Mouse (Mus musculus) hindbrain, postnatal 0 days (tissue): ENCODE measurements around the gene Rims3. TPM values are rescaled to one million over a fixed set of nuclear protein-coding genes. Genes with fewer than 3 reads are reported as not detected.

ENCODE experiments used
- ATAC-seq: fragments of 200-750 bp; cut with Nextera tagmentation; 2 replicates; pipeline ENCODE4 v1.8.0; 2017; ENCODE audit warnings: mild to moderate bottlenecking, moderate TSS enrichment, moderate library complexity
- DNase-seq: peaks from one replicate; pipeline ENCODE4 v3.0.0-alpha.2; 2015; ENCODE audit warnings: low spot score
- H3K27ac ChIP-seq: fragments of 300-500 bp; sonication (generic); 2 replicates; pipeline ENCODE4 v1.5.1; 2014; ENCODE audit warnings: mild to moderate bottlenecking
- H3K27me3 ChIP-seq: fragments of 300-500 bp; sonication (generic); 2 replicates; pipeline ENCODE4 v1.6.1; 2014; ENCODE audit warnings: low read length, mixed read lengths; ENCODE audit not compliant: insufficient read depth
- H3K36me3 ChIP-seq: fragments of 300-500 bp; sonication (generic); 2 replicates; pipeline ENCODE4 v1.6.1; 2014; ENCODE audit warnings: low read length, mixed read lengths; ENCODE audit not compliant: insufficient read depth
- H3K4me1 ChIP-seq: fragments of 300-500 bp; sonication (generic); 2 replicates; pipeline ENCODE4 v1.6.1; 2014; ENCODE audit warnings: antibody characterized with exemption, low read length, mixed read lengths; ENCODE audit not compliant: insufficient read depth
- H3K4me2 ChIP-seq: fragments of 300-500 bp; sonication (generic); 2 replicates; pipeline ENCODE4 v1.6.1; 2014; ENCODE audit warnings: low read depth, mild to moderate bottlenecking, low read length, moderate library complexity, mixed read lengths
- H3K4me3 ChIP-seq: fragments of 300-500 bp; sonication (generic); 2 replicates; pipeline ENCODE4 v1.5.1; 2014; ENCODE audit warnings: low read length
- H3K9ac ChIP-seq: fragments of 300-500 bp; sonication (generic); replicated peaks from 2 replicates; pipeline ENCODE4 v1.6.1; 2014; ENCODE audit warnings: mild to moderate bottlenecking, low read length, moderate library complexity, mixed read lengths
- H3K9me3 ChIP-seq: fragments of 300-500 bp; sonication (generic); 2 replicates; pipeline ENCODE4 v1.6.1; 2016; ENCODE audit warnings: low read length, mixed read lengths
- CTCF ChIP-seq: IDR thresholded peaks from 2 replicates; pipeline ENCODE4 v1.5.1; 2016; ENCODE audit warnings: antibody characterized with exemption, control low read depth, low read depth
- WGBS: fragments of 180-500 bp; shearing (Covaris S2); extraction: QIAGEN DNeasy Blood & Tissue Kit; methylation state at CpG from one replicate; pipeline ENCODE4 v1.1.7; 2014; 5-methylcytosine and 5-hydroxymethylcytosine counted together
- polyA plus RNA-seq: library from polyadenylated mRNA; unstranded; fragments of >200 nt; fragmentation: Nextera tagmentation; extraction: Ambion mirVana; gene quantifications from 2 replicates; pipeline ENCODE4 v1.2.1, GENCODE M21; 2015
- total RNA-seq: library from RNA; depleted of rRNA; stranded (reverse); fragments of >200 nt; gene quantifications from 2 replicates; pipeline ENCODE4 v1.2.3, GENCODE M21; 2014

Gene Rims3
- total and polyA plus RNA-seq, 2 experiments from 2014 or later = 22.8 to 109 TPM

DNA sequence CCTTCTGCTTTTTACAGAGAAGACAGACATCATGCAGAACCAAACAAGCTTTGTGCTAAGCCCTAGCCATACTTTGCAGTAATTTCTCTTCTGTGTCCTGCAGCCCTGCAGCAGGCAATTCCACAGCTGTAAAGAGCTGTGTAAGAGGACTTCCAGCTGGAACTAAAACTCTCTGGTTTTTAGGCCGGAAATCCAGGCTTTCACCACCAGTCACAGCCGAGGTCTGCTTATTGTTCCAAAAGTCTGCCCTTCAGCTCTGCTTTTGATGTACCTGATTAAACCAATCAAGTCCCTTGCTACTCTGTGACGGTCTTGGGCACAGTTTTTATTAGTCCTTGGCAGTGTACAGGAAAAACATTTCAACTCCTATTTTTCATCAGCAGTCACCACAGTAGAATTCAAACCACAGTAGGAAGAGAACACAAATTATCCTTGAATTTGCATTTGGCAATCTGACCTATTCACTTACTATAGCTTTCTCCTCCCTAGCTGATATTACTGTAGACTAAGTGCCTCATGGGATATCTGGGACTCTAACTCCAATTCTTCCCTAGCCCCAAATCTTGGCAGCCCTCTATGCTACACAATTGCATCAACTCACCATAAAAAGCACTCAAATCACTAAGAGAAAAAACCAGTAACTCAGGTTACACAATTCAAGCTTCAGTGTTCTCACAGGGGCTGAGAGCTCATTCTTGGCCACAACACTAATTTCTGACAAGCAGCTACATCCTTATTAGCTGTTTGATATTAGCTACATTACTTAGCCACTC, 37.4 kb upstream of the Rims3 start:
- DNase-seq (no peak), ATAC-seq (no peak)
- no peaks in the 10 kb centered on the region for H3K27me3 ChIP-seq
- no peak overlapping the region for H3K9ac ChIP-seq
- no peak overlapping the region for H3K27ac ChIP-seq
- no peak overlapping the region for H3K4me2 ChIP-seq
- no peak overlapping the region for H3K4me3 ChIP-seq
- peaks cover 12% of the 10 kb centered on the region for H3K4me1 ChIP-seq
- H3K9me3 ChIP-seq = no peaks in the 10 kb centered on the region
- no peak for TF ChIP-seq CTCF
- no peaks in the 10 kb centered on the region for H3K36me3 ChIP-seq
- WGBS = 28% methylated on average over 3 of the region's 3 CpGs

DNA sequence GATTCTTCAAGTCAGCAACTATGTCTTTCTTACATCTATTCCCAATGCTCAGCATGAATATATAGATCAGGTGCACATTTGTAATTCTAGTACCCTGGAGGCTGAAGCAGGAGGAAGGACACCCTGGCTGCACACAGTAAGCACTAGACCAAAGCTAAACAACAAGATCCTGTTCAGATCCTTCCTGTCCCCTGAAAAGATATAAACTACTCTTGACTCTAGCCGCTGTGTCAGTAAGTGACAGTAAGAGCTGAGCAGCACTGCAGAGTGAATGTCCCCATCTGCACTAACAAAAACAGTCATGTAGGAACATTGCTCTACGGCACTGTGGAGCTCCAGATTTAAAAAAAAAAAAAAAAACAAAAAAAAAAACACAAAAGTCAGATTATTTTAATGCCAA, 36.7 kb upstream of the Rims3 start:
- Histone ChIP-seq H3K36me3 (no peaks in the 10 kb centered on the region), H3K27me3 (no peaks in the 10 kb centered on the region), H3K4me1 (peaks cover 10% of the 10 kb centered on the region), H3K27ac (no peak overlapping the region), H3K9me3 (no peaks in the 10 kb centered on the region), H3K9ac (no peak overlapping the region), H3K4me2 (no peak overlapping the region), H3K4me3 (no peak overlapping the region)
- 77% methylated on average over 2 of the region's 2 CpGs for WGBS
- TF ChIP-seq CTCF = no peak
- DNase-seq (no peak), ATAC-seq (no peak)

DNA sequence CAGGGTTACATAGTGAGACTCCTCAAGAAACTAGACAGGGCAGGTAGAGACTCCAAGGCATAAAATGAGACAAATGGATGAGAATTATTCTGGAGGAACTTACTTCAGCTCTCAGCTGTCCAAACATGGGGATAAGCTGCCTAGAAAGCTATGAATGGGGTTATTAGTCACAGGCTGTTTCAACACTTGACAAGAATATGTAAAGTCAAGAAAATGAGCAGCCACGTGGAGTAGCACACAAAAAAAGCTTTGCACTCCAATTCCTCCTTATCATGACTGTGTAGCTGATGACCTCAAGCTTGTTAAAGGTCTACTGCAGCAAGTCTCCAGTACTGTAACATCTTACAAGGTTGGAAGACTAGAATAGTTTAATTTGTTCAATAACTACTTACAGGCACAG, 35.3 kb upstream of the Rims3 start:
- H3K4me2 ChIP-seq = no peak overlapping the region
- DNase-seq = no peak
- peaks cover 4% of the 10 kb centered on the region for H3K4me1 ChIP-seq
- H3K4me3 ChIP-seq = no peak overlapping the region
- ATAC-seq = no peak
- WGBS = 63% methylated on average over 1 of the region's 1 CpGs
- TF ChIP-seq CTCF = no peak
- H3K9me3 ChIP-seq = no peaks in the 10 kb centered on the region
- no peaks in the 10 kb centered on the region for H3K27me3 ChIP-seq
- H3K36me3 ChIP-seq = no peaks in the 10 kb centered on the region
- no peak overlapping the region for H3K9ac ChIP-seq
- no peak overlapping the region for H3K27ac ChIP-seq

DNA sequence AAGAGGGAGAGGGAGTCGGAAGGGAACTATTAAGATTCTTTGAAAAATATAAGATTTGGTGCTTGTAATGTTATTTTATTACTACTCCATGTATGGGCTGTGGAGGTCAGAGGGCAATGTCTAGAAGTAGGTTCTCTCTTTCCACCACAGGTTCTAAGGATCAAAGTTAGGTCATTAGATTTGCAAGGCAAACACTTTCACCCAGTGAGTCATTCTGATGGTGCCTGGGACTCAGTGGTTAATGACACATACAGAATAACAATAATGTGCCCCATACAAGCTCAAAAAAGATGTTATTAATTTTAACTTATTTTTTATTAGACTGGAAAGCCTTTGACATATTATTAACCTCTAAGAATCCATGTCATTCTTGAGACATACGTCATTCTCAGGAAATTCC, 34.7 kb upstream of the Rims3 start:
- H3K4me2 ChIP-seq = no peak overlapping the region
- H3K27ac ChIP-seq = no peak overlapping the region
- no peaks in the 10 kb centered on the region for H3K36me3 ChIP-seq
- ATAC-seq (no peak), DNase-seq (no peak)
- no peak overlapping the region for H3K9ac ChIP-seq
- H3K4me1 ChIP-seq = no peaks in the 10 kb centered on the region; the same call in 1 of the 2 replicates
- whole genome bisulfite sequencing = 96% methylated on average over 2 of the region's 2 CpGs
- no peaks in the 10 kb centered on the region for H3K27me3 ChIP-seq
- H3K9me3 ChIP-seq = no peaks in the 10 kb centered on the region
- no peak overlapping the region for H3K4me3 ChIP-seq
- TF ChIP-seq CTCF = no peak

DNA sequence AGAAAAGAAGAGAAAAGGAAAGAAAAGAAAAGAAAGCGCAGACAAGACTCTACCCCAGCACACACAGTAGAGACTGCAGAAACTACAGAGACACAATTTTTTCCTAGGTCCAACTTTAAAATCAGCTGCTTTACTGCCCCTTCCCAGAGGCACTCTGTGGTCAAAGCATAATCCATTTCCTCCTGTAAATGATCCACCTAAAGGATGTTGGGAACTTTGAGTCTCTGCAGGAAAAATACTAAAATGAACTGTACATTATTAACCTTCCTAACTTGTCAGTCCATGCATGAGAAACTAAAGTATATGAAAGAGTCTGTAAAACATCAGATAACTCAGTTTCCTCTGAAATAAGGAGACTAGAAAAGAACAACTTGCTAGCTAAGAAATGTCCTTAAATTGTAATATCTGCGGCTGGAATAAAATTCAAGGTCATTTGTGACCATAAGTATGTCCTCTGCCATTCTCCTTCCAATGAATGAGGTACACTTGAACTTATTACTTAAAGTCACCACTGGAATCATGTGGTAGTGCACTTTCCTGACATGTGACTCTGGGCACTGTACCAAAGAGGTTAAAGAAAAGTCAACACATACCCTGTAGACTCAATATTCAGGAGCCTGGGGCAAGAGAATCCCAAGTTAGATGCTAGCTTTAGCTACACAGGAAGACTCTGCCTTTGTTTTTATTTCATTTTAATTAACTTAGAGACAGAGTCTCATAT, 32.3 kb upstream of the Rims3 start:
- Histone ChIP-seq H3K9me3 (no peaks in the 10 kb centered on the region), H3K36me3 (no peaks in the 10 kb centered on the region), H3K4me1 (no peaks in the 10 kb centered on the region), H3K4me3 (no peak overlapping the region), H3K27ac (no peak overlapping the region), H3K27me3 (no peaks in the 10 kb centered on the region), H3K9ac (no peak overlapping the region), H3K4me2 (no peak overlapping the region)
- no peak for TF ChIP-seq CTCF
- ATAC-seq (no peak), DNase-seq (no peak)
- 94% methylated on average over 2 of the region's 2 CpGs for WGBS

DNA sequence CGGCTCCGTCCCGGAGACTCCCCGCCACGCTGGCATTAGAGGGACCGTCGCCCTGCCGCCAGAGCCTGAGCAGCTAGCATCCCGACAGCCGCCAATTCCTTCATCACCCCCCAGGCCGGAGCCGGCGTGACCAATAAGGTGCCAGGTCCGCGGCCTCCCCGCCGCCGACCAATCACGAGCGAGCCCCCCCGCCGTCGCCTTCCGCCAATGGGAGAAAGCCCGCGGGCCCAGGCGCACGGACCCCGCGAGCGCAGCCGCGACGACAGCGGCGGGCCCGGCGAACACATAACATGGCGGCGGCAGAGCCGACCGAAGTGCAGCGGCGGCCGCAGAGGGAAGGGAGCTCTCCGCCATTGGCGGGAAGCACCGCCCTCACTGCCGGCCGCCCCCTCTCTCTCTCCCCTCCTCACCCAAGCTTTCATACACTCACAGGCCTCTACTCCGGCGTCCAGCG, 29.5 kb upstream of the Rims3 start:
- H3K27ac ChIP-seq = peak overlapping the region; percentile 99
- WGBS = 0% methylated on average over 46 of the region's 53 CpGs
- no peak for TF ChIP-seq CTCF
- no peaks in the 10 kb centered on the region for H3K36me3 ChIP-seq
- DNase-seq = peak; percentile 97
- peak overlapping the region; percentile 55 for H3K4me3 ChIP-seq
- no peaks in the 10 kb centered on the region for H3K9me3 ChIP-seq
- peak; percentile 94 for ATAC-seq
- no peaks in the 10 kb centered on the region for H3K27me3 ChIP-seq
- peak overlapping the region; percentile 77 for H3K4me2 ChIP-seq
- peak overlapping the region; percentile 86 for H3K9ac ChIP-seq
- H3K4me1 ChIP-seq = no peaks in the 10 kb centered on the region
